Mouse (Mus musculus): ENCODE measurements around the gene Gale. TPM values are rescaled to one million over a fixed set of nuclear protein-coding genes. Genes with fewer than 3 reads are reported as not detected.

The Gale gene
- total and polyA plus RNA-seq, 3 experiments, result 23.8 to 40.5 (median 32.9) TPM

DNA sequence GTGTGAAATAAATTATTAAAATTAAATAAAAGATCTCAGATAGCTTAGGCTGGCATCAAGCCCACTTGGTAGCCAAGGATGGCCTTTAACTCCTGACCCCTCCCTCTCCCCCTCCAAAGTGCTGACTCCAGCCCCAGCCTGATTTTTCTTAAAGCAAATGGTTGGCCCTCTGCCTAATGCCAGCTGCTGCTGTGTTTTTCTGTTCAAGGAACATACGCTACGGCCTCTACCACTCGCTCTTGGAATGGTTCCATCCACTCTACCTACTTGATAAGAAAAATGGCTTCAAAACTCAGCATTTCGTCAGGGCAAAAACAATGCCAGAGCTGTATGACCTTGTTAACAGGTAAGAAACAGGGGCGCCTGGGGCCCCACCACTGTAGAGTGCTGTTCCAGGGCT lies 38.2 kb upstream of the Gale start:
- Histone ChIP-seq H3K4me3 (replicated peaks in 1 of 3; ENCODE audit: low read depth in 2 of 3, low read length in 2 of 3, poor library complexity in 1 of 3) (no peak overlapping the region), H3K27ac (ENCODE audit: insufficient read depth, low read depth) (no peak overlapping the region)

DNA sequence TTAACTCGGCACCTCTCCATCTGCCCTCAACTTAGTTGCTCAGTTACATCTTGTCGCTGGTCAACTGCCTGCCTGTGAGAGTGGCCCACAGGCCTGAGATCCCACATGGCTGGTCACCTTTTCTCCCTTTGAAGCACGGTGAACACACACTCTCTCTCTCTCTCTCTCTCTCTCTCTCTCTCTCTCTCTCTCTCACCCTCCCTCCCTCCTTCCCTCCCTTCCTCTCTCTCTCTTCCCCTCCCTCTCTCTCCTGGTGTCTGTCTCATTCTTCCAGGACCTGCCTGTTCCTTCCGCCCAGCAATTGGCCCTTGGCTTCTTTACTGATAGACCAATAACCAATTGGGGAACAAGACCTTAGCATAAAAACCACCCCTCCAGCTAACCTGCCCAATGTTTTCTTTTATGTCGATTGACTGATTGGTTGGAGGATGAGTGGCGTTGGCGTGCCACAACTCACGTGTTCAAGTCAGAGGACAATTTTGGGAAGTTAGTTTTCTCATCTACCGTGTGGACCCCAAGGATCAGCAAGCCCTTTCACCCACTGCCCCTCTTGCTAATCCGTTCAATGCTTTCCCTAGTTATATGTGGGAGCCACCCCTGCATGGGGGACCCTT lies 37.2 kb upstream of the Gale start:
- dilution Hi-C loops (cut with MboI; ENCODE audit: extremely low pct_ligation_motif_present, extremely low pct_unique_long_range_greater_than_20kb, low sequenced_read_pairs) (no loop called here), in situ Hi-C loops (cut with MboI; ENCODE audit: low pct_ligation_motif_present, low pct_unique_long_range_greater_than_20kb, low sequenced_read_pairs) (no loop called here)
- no peak for DNase-seq (ENCODE audit: extremely low read depth)
- no peak overlapping the region for H3K4me2 ChIP-seq (ENCODE audit: insufficient read depth, low read depth, poor library complexity, severe bottlenecking)
- no peak overlapping the region for H3K9ac ChIP-seq (ENCODE audit: insufficient read depth, low read depth)
- H3K79me2 ChIP-seq (replicated peaks; ENCODE audit: control insufficient read depth, extremely low read depth, insufficient read depth, poor library complexity, severe bottlenecking), result no peaks in the 10 kb centered on the region
- no peaks in the 10 kb centered on the region for H3K27me3 ChIP-seq (replicated peaks)
- no peaks in the 10 kb centered on the region for H3K9me3 ChIP-seq (replicated peaks; ENCODE audit: low read length)
- no peak overlapping the region for H3K4me3 ChIP-seq (replicated peaks in 1 of 3; ENCODE audit: low read depth in 2 of 3, low read length in 2 of 3, poor library complexity in 1 of 3)
- H3K4me1 ChIP-seq (ENCODE audit: control insufficient read depth in 1 of 2, insufficient read depth in 2 of 2), result peaks cover 0 to 9% of the 10 kb centered on the region in 2 experiments; a peak in 1 of 4 replicates
- TF ChIP-seq IRF4 (IDR thresholded peaks at IDR 0.05; ENCODE audit: low read depth, low read length) (no peak), MAFK (IDR thresholded peaks at IDR 0.05; ENCODE audit: insufficient replicate concordance, low read length) (no peak), SMC3 (IDR thresholded peaks at IDR 0.05; ENCODE audit: low read depth, low read length) (no peak), CHD2 (IDR thresholded peaks at IDR 0.05; ENCODE audit: low read length) (no peak), USF1 (IDR thresholded peaks at IDR 0.05; ENCODE audit: low read depth, low read length) (no peak), SIN3A (IDR thresholded peaks at IDR 0.05; ENCODE audit: low read length) (no peak), ETS1 (conservative IDR thresholded peaks at IDR 0.05; ENCODE audit: low read depth, low read length) (no peak), MEF2A (IDR thresholded peaks at IDR 0.05; ENCODE audit: borderline replicate concordance, low read depth, low read length) (no peak), HCFC1 (IDR thresholded peaks at IDR 0.05; ENCODE audit: low read depth, low read length) (no peak)
- H3K36me3 ChIP-seq (replicated peaks in 1 of 2; ENCODE audit: control insufficient read depth in 1 of 2, insufficient read depth in 1 of 2, low read length in 1 of 2), result peaks cover 48 to 81% of the 10 kb centered on the region in 2 experiments
- H3K27ac ChIP-seq (ENCODE audit: insufficient read depth, low read depth), result no peak overlapping the region

More for the DNA sequence above, 38.2 kb upstream of the Gale start:
- Histone ChIP-seq H3K4me1 (ENCODE audit: control insufficient read depth in 1 of 2, insufficient read depth in 2 of 2) (peaks cover 0 to 9% of the 10 kb centered on the region in 2 experiments; a peak in 1 of 4 replicates), H3K79me2 (replicated peaks; ENCODE audit: control insufficient read depth, extremely low read depth, insufficient read depth, poor library complexity, severe bottlenecking) (0 out of 2 replicates have a peak, but pooled peaks cover 4% of the 10 kb centered on the region), H3K27me3 (replicated peaks) (no peaks in the 10 kb centered on the region), H3K9me3 (replicated peaks; ENCODE audit: low read length) (no peaks in the 10 kb centered on the region), H3K4me2 (ENCODE audit: insufficient read depth, low read depth, poor library complexity, severe bottlenecking) (no peak overlapping the region), H3K36me3 (replicated peaks in 1 of 2; ENCODE audit: control insufficient read depth in 1 of 2, insufficient read depth in 1 of 2, low read length in 1 of 2) (peaks cover 42 to 72% of the 10 kb centered on the region in 2 experiments), H3K9ac (ENCODE audit: insufficient read depth, low read depth) (no peak overlapping the region)
- no peak for DNase-seq (ENCODE audit: extremely low read depth)
- TF ChIP-seq CHD2 (IDR thresholded peaks at IDR 0.05; ENCODE audit: low read length) (no peak), ETS1 (conservative IDR thresholded peaks at IDR 0.05; ENCODE audit: low read depth, low read length) (no peak), TBP (conservative IDR thresholded peaks at IDR 0.05; ENCODE audit: low read depth, low read length) (no peak), ZMIZ1 (IDR thresholded peaks at IDR 0.05; ENCODE audit: low read depth, low read length) (no peak), RCOR1 (conservative IDR thresholded peaks at IDR 0.05; ENCODE audit: low read depth, low read length) (no peak)
- dilution Hi-C loops (cut with MboI; ENCODE audit: extremely low pct_ligation_motif_present, extremely low pct_unique_long_range_greater_than_20kb, low sequenced_read_pairs) (no loop called here), in situ Hi-C loops (cut with MboI; ENCODE audit: low pct_ligation_motif_present, low pct_unique_long_range_greater_than_20kb, low sequenced_read_pairs) (no loop called here)

DNA sequence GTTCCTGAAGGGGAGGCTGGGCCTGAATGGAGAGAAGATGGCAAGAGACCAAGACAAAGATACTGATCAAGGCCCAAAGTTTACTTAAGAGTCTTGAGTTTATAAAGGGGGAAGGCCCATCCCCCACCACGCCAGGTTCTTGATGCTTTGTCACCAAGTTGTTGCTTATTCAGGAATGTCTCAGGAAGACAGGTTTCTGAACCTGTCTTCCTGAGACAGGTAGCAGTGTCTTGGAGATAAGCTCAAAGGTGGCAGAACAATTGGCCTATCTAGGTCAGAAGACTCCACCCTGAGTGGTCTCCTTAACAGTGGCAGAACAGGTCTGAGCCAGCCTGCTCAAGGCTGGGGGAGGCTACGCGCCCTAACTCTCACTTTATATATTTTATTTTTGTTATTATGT lies 36.7 kb upstream of the Gale start:
- TF ChIP-seq USF2 (conservative IDR thresholded peaks at IDR 0.05; ENCODE audit: low read depth, low read length) (no peak), BHLHE40 (IDR thresholded peaks at IDR 0.05; ENCODE audit: low read depth, low read length) (no peak), TCF12 (IDR thresholded peaks at IDR 0.05; ENCODE audit: low read depth, low read length) (no peak), RCOR1 (conservative IDR thresholded peaks at IDR 0.05; ENCODE audit: low read depth, low read length) (no peak), ZC3H11A (IDR thresholded peaks at IDR 0.05; ENCODE audit: low read depth, low read length) (no peak), JUN (IDR thresholded peaks at IDR 0.05; ENCODE audit: insufficient read depth, low read depth, low read length) (no peak), IRF4 (IDR thresholded peaks at IDR 0.05; ENCODE audit: low read depth, low read length) (no peak), MAX (IDR thresholded peaks at IDR 0.05; ENCODE audit: low read length) (no peak), UBTF (IDR thresholded peaks at IDR 0.05; ENCODE audit: low read depth, low read length) (no peak), E2F4 (IDR thresholded peaks at IDR 0.05; ENCODE audit: insufficient replicate concordance, low read depth, low read length) (no peak), SIN3A (IDR thresholded peaks at IDR 0.05; ENCODE audit: low read length) (no peak), EP300 (IDR thresholded peaks at IDR 0.05; ENCODE audit: low read length) (no peak), MYC (IDR thresholded peaks at IDR 0.05; ENCODE audit: low read depth, low read length) (no peak)
- DNase-seq (ENCODE audit: extremely low read depth), result no peak
- no peaks in the 10 kb centered on the region for H3K27me3 ChIP-seq (replicated peaks)
- H3K9ac ChIP-seq (ENCODE audit: insufficient read depth, low read depth), result no peak overlapping the region
- dilution Hi-C loops (cut with MboI; ENCODE audit: extremely low pct_ligation_motif_present, extremely low pct_unique_long_range_greater_than_20kb, low sequenced_read_pairs), result no loop called here
- H3K4me3 ChIP-seq (replicated peaks in 1 of 3; ENCODE audit: low read depth in 2 of 3, low read length in 2 of 3, poor library complexity in 1 of 3), result no peak overlapping the region
- H3K27ac ChIP-seq (ENCODE audit: insufficient read depth, low read depth), result no peak overlapping the region
- no peaks in the 10 kb centered on the region for H3K79me2 ChIP-seq (replicated peaks; ENCODE audit: control insufficient read depth, extremely low read depth, insufficient read depth, poor library complexity, severe bottlenecking)
- H3K4me1 ChIP-seq (ENCODE audit: control insufficient read depth in 1 of 2, insufficient read depth in 2 of 2), result peaks cover 0 to 7% of the 10 kb centered on the region in 2 experiments; a peak in 1 of 4 replicates
- in situ Hi-C loops (cut with MboI; ENCODE audit: low pct_ligation_motif_present, low pct_unique_long_range_greater_than_20kb, low sequenced_read_pairs), result no loop called here
- H3K9me3 ChIP-seq (replicated peaks; ENCODE audit: low read length), result no peaks in the 10 kb centered on the region
- H3K4me2 ChIP-seq (ENCODE audit: insufficient read depth, low read depth, poor library complexity, severe bottlenecking), result no peak overlapping the region
- H3K36me3 ChIP-seq (replicated peaks in 1 of 2; ENCODE audit: control insufficient read depth in 1 of 2, insufficient read depth in 1 of 2, low read length in 1 of 2), result peaks cover 51 to 87% of the 10 kb centered on the region in 2 experiments

Measured in CH12.LX (cell line).